Mouse (Mus musculus): ENCODE data around the gene Cabin1.

DNA sequence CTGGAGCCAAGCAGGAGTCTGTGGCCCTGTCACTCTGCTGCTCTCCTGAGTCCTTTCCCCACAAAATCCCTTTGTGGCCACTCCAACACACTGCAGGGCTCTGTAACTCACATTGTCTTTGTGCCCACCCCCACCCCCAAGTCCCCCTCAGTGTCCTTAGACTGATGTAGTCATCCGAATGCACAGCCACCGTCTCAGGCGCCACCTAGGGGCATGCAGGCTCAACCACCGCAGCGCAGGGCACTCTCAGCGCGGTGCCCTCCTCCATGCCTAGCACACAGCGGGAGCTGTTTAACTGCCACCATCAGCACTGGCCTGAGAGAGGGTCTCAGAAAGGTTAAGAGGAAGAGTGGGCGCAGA lies 55.5 kb downstream of the Cabin1 start:
- TF ChIP-seq POLR2A (IDR thresholded peaks at IDR 0.05; ENCODE audit: control insufficient read depth, extremely low read depth, insufficient read depth, low read length, poor library complexity) = no peak
- TF ChIP-seq CTCF (IDR thresholded peaks at IDR 0.05; ENCODE audit: borderline replicate concordance, control insufficient read depth, extremely low read depth, insufficient read depth, low read length, poor library complexity) = peak; percentile 49; the same call in 1 of the 2 replicates

All from thymus, adult 2 months (tissue).